Mouse (Mus musculus) midbrain, embryonic 12.5 days (tissue): ENCODE measurements around the gene Gm20695. TPM values are rescaled to one million over a fixed set of nuclear protein-coding genes. Genes with fewer than 3 reads are reported as not detected.
"Not testable (repeated sequence)": the region's sequence is repeated elsewhere in the genome, so short reads cannot be mapped to it uniquely, and the experiment has no call there.

Source experiments
- ATAC-seq: fragments of 200-750 bp; cut with Nextera tagmentation; 2 replicates; pipeline ENCODE4 v1.8.0; 2017; ENCODE audit warnings: low read depth, moderate TSS enrichment, moderate library complexity; ENCODE audit not compliant: low FRiP score
- H3K27ac ChIP-seq: fragments of 300-500 bp; sonication (generic); replicated peaks from 2 replicates; pipeline ENCODE4 v1.5.1; 2016; ENCODE audit warnings: mild to moderate bottlenecking
- H3K27me3 ChIP-seq: fragments of 300-500 bp; sonication (generic); 2 replicates; pipeline ENCODE4 v1.6.1; 2016; ENCODE audit warnings: mild to moderate bottlenecking
- H3K36me3 ChIP-seq: fragments of 300-500 bp; sonication (generic); 2 replicates; pipeline ENCODE4 v1.6.1; 2016
- H3K4me1 ChIP-seq: fragments of 300-500 bp; sonication (generic); 2 replicates; pipeline ENCODE4 v1.6.1; 2016
- H3K4me2 ChIP-seq: fragments of 300-500 bp; sonication (generic); replicated peaks from 2 replicates; pipeline ENCODE4 v1.6.1; 2016; ENCODE audit warnings: mild to moderate bottlenecking, moderate library complexity
- H3K4me3 ChIP-seq: fragments of 300-500 bp; sonication (generic); 2 replicates; pipeline ENCODE4 v1.5.1; 2016; ENCODE audit warnings: mild to moderate bottlenecking
- H3K9ac ChIP-seq: fragments of 300-500 bp; sonication (generic); replicated peaks from 2 replicates; pipeline ENCODE4 v1.6.1; 2016; ENCODE audit warnings: mild to moderate bottlenecking, moderate library complexity
- H3K9me3 ChIP-seq: fragments of 300-500 bp; sonication (generic); 2 replicates; pipeline ENCODE4 v1.6.1; 2016; ENCODE audit warnings: mild to moderate bottlenecking
- WGBS: fragments of 180-500 bp; shearing (Covaris S2); methylation state at CpG from one replicate; pipeline ENCODE4 v1.1.7; 2016; 5-methylcytosine and 5-hydroxymethylcytosine counted together
- polyA plus RNA-seq: library from polyadenylated mRNA; unstranded; fragments of >200 nt; fragmentation: Nextera tagmentation; extraction: Ambion mirVana; gene quantifications from 2 replicates; pipeline ENCODE4 v1.2.1, GENCODE M21; 2016

Gm20695 gene
- 2.6 and 3.3 TPM in 2 replicates for polyA plus RNA-seq

- peaks cover 2% of the 10 kb centered on the region for H3K36me3 ChIP-seq
- peak within 1 kb of the TSS; percentile 84 for H3K9ac ChIP-seq
- ATAC-seq, result peak; percentile 99
- no peaks in the 10 kb centered on the region for H3K27me3 ChIP-seq
- H3K4me1 ChIP-seq, result peaks cover 11% of the 10 kb centered on the region
- H3K27ac ChIP-seq, result peak within 1 kb of the TSS; percentile 92
- peak within 1 kb of the TSS; percentile 69 for H3K4me2 ChIP-seq
- H3K9me3 ChIP-seq, result no peaks in the 10 kb centered on the region
- WGBS, result under 1% methylated on average over 83 of the region's 88 CpGs
- H3K4me3 ChIP-seq, result peak within 1 kb of the TSS; percentile 86
Observed at GRCm38 (mm10) chr16:3884201-3885064, at the start of gene Gm20695, which contains the start of gene Zfp597. TSS of gene Gm20695 (plus strand) at chr16:3884648. TSS of gene Zfp597 (minus strand) at chr16:3884561.

- Histone ChIP-seq H3K4me2 (no peak overlapping the region), H3K27me3 (no peaks in the 10 kb centered on the region), H3K9me3 (no peaks in the 10 kb centered on the region), H3K4me3 (no peak overlapping the region), H3K36me3 (no peaks in the 10 kb centered on the region), H3K4me1 (no peaks in the 10 kb centered on the region), H3K9ac (no peak overlapping the region), H3K27ac (no peak overlapping the region)
- ATAC-seq, result no peak
- 79% methylated on average over 2 of the region's 2 CpGs for WGBS
Observed at GRCm38 (mm10) chr16:3835461-3835860, 49.0 kb upstream of the Gm20695 start.

- Histone ChIP-seq H3K4me1 (no peaks in the 10 kb centered on the region), H3K27me3 (no peaks in the 10 kb centered on the region), H3K4me2 (no peak overlapping the region), H3K27ac (no peak overlapping the region), H3K9me3 (no peaks in the 10 kb centered on the region), H3K4me3 (no peak overlapping the region), H3K9ac (no peak overlapping the region), H3K36me3 (no peaks in the 10 kb centered on the region)
- no peak for ATAC-seq
- WGBS, result 64% methylated on average over 17 of the region's 17 CpGs
Observed at GRCm38 (mm10) chr16:3839157-3839885, 45.1 kb upstream of the Gm20695 start.

- H3K9me3 ChIP-seq, result no peaks in the 10 kb centered on the region
- WGBS, result 36% methylated on average over 4 of the region's 4 CpGs
Observed at GRCm38 (mm10) chr16:3842989-3843388, 41.5 kb upstream of the Gm20695 start.

GRCm38 (mm10) chr16:3843796-3844195 lies 40.7 kb upstream of the Gm20695 start:
- H3K4me2 ChIP-seq, result no peak overlapping the region
- no peaks in the 10 kb centered on the region for H3K9me3 ChIP-seq
- no peaks in the 10 kb centered on the region for H3K36me3 ChIP-seq
- WGBS, result 50% methylated on average over 1 of the region's 1 CpGs
- no peak overlapping the region for H3K27ac ChIP-seq
- no peak overlapping the region for H3K4me3 ChIP-seq
- H3K4me1 ChIP-seq, result peaks cover 4% of the 10 kb centered on the region; the same call in 1 of the 2 replicates
- no peak for ATAC-seq
- H3K27me3 ChIP-seq, result no peaks in the 10 kb centered on the region
- H3K9ac ChIP-seq, result no peak overlapping the region

More at GRCm38 (mm10) chr16:3842989-3843388, 41.5 kb upstream of the Gm20695 start:
- H3K36me3 ChIP-seq, result no peaks in the 10 kb centered on the region
- ATAC-seq, result no peak
- no peaks in the 10 kb centered on the region for H3K27me3 ChIP-seq
- H3K4me3 ChIP-seq, result no peak overlapping the region
- H3K27ac ChIP-seq, result no peak overlapping the region
- no peak overlapping the region for H3K4me2 ChIP-seq
- peaks cover 4% of the 10 kb centered on the region; the same call in 1 of the 2 replicates for H3K4me1 ChIP-seq
- no peak overlapping the region for H3K9ac ChIP-seq

GRCm38 (mm10) chr16:3846711-3847518 lies 37.5 kb upstream of the Gm20695 start, which contains the start of gene Zfp174:
TSS of gene Zfp174 (plus strand) at chr16:3847268.
- ATAC-seq, result peak; percentile 99
- peak within 1 kb of the TSS; percentile 72 for H3K4me3 ChIP-seq
- H3K27ac ChIP-seq, result no peak within 1 kb of the TSS
- H3K9me3 ChIP-seq, result no peaks in the 10 kb centered on the region
- H3K27me3 ChIP-seq, result no peaks in the 10 kb centered on the region
- 4% methylated on average over 38 of the region's 38 CpGs for WGBS
- H3K9ac ChIP-seq, result peak within 1 kb of the TSS; percentile 68
- peaks cover 4% of the 10 kb centered on the region; the same call in 1 of the 2 replicates for H3K4me1 ChIP-seq
- H3K36me3 ChIP-seq, result no peaks in the 10 kb centered on the region
- peak within 1 kb of the TSS; percentile 67 for H3K4me2 ChIP-seq

- H3K27ac ChIP-seq, result no peak overlapping the region
- peak overlapping the region; percentile 67 for H3K4me2 ChIP-seq
- WGBS, result 67% methylated on average over 4 of the region's 4 CpGs
- ATAC-seq, result no peak
- no peaks in the 10 kb centered on the region for H3K36me3 ChIP-seq
- peak overlapping the region; percentile 72 for H3K4me3 ChIP-seq
- no peaks in the 10 kb centered on the region for H3K9me3 ChIP-seq
- H3K4me1 ChIP-seq, result peaks cover 4% of the 10 kb centered on the region; the same call in 1 of the 2 replicates
- H3K27me3 ChIP-seq, result no peaks in the 10 kb centered on the region
- H3K9ac ChIP-seq, result peak overlapping the region; percentile 68
Observed at GRCm38 (mm10) chr16:3847871-3848270, 36.6 kb upstream of the Gm20695 start.

GRCm38 (mm10) chr16:3848416-3848815 lies 36.0 kb upstream of the Gm20695 start:
- no peak for ATAC-seq

GRCm38 (mm10) chr16:3851301-3851700 lies 33.1 kb upstream of the Gm20695 start:
- H3K4me1 ChIP-seq, H3K27ac ChIP-seq, H3K9me3 ChIP-seq, H3K9ac ChIP-seq, H3K4me2 ChIP-seq, ATAC-seq, H3K36me3 ChIP-seq, H3K4me3 ChIP-seq, H3K27me3 ChIP-seq: not testable (repeated sequence)
- WGBS, result 89% methylated on average over 13 of the region's 13 CpGs

More at GRCm38 (mm10) chr16:3848416-3848815, 36.0 kb upstream of the Gm20695 start:
- H3K4me3 ChIP-seq, result no peak overlapping the region
- 72% methylated on average over 3 of the region's 3 CpGs for WGBS
- H3K4me1 ChIP-seq, result peaks cover 4% of the 10 kb centered on the region; the same call in 1 of the 2 replicates
- H3K4me2 ChIP-seq, result no peak overlapping the region
- no peak overlapping the region for H3K27ac ChIP-seq
- no peak overlapping the region for H3K9ac ChIP-seq
- H3K36me3 ChIP-seq, result no peaks in the 10 kb centered on the region
- no peaks in the 10 kb centered on the region for H3K27me3 ChIP-seq
- H3K9me3 ChIP-seq, result no peaks in the 10 kb centered on the region

- Histone ChIP-seq H3K36me3 (no peaks in the 10 kb centered on the region), H3K27ac (no peak overlapping the region), H3K9me3 (no peaks in the 10 kb centered on the region), H3K4me1 (peaks cover 4% of the 10 kb centered on the region; the same call in 1 of the 2 replicates), H3K9ac (no peak overlapping the region), H3K27me3 (no peaks in the 10 kb centered on the region), H3K4me2 (no peak overlapping the region), H3K4me3 (no peak overlapping the region)
- ATAC-seq, result no peak
- WGBS, result 28% methylated on average over 12 of the region's 12 CpGs
Observed at GRCm38 (mm10) chr16:3852586-3852985, 31.9 kb upstream of the Gm20695 start.

- Histone ChIP-seq H3K4me3 (no peak overlapping the region), H3K4me2 (no peak overlapping the region), H3K9me3 (no peaks in the 10 kb centered on the region), H3K36me3 (no peaks in the 10 kb centered on the region), H3K27me3 (no peaks in the 10 kb centered on the region), H3K9ac (no peak overlapping the region), H3K27ac (no peak overlapping the region), H3K4me1 (no peaks in the 10 kb centered on the region)
- no peak for ATAC-seq
- WGBS, result 48% methylated on average over 11 of the region's 11 CpGs
Observed at GRCm38 (mm10) chr16:3854437-3855182, 29.8 kb upstream of the Gm20695 start.
